Mouse (Mus musculus) kidney, adult 2 months (tissue): ENCODE data around the gene Gtf2h5.

Source experiments
- CTCF ChIP-seq: fragments of 200-500 bp; conservative IDR thresholded peaks from 2 replicates; pipeline ENCODE4 v1.5.1; 2011; ENCODE audit warnings: low read depth, mild to moderate bottlenecking, control low read depth, low read length, moderate library complexity, mixed read lengths; ENCODE audit not compliant: insufficient read depth, insufficient read length
- POLR2A ChIP-seq: fragments of 200-500 bp; IDR thresholded peaks from one replicate; pipeline ENCODE4 v1.6.1; 2011; ENCODE audit warnings: low read depth, low read length, control low read depth

- no peak for TF ChIP-seq CTCF
- TF ChIP-seq POLR2A = no peak
Measured at GRCm38 (mm10) chr17:6036458-6036857, 43.1 kb upstream of the Gtf2h5 start.
